Comparison of ENCODE assay signal across 8 mouse cellular contexts in the genomic region with DNA sequence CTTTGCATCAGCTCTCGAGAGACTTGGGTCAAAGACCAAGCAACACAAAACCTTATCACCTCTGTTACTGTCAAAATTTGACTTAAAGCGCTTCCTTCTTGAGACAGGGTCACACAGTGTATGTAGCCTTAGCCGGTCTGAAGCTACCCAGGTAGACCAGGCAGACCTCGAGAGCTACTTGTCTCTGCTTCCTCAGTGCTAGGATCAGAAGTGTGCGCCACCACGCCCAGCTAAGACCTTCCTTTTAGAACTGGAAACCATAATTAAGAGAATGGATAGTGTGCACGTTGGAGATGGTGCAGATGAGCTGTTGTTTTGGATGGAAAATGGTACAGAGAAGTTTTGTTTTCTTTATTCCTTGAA. TPM values are rescaled to one million over a fixed set of nuclear protein-coding genes. Genes with fewer than 3 reads are reported as not detected.
DNase-seq lines count a peak whose midpoint lies in the region; ATAC-seq and TF ChIP-seq lines count a peak whose summit lies in the region.

No protein-coding gene starts in this region.

- peak overlapping the region; percentile 87 for H3K27ac ChIP-seq in kidney, embryonic 14.5 days (ENCODE audit: low read depth, low read length)
- H3K27ac ChIP-seq in bone marrow macrophage, adult 2 months (ENCODE audit: insufficient read depth, low read depth, low read length): peak overlapping the region; percentile 83
- H3K27ac ChIP-seq in hindbrain, embryonic 11.5 days (ENCODE audit: low read depth, low read length): peak overlapping the region; percentile 88

- 5% methylated on average over 7 of the region's 7 CpGs for WGBS in kidney, embryonic 14.5 days
- WGBS in hindbrain, embryonic 11.5 days: 4% methylated on average over 7 of the region's 7 CpGs

- peaks cover 8% of the 10 kb centered on the region for H3K4me1 ChIP-seq in kidney, embryonic 14.5 days (ENCODE audit: control insufficient read depth, insufficient read depth, low read length)
- peaks cover 14% of the 10 kb centered on the region for H3K4me1 ChIP-seq in bone marrow macrophage, adult 2 months (ENCODE audit: control insufficient read depth, insufficient read depth, low read length)
- no peaks in the 10 kb centered on the region for H3K4me1 ChIP-seq in hindbrain, embryonic 11.5 days (replicated peaks; ENCODE audit: control insufficient read depth, insufficient read depth, low read length)

- no peak for DNase-seq in kidney, adult 18-20 months
- DNase-seq in hindbrain, embryonic 11.5 days (ENCODE audit: low spot score): no peak
- DNase-seq in spleen, postnatal 4 days (ENCODE audit: low spot score in 2 of 2): no peak
- DNase-seq in left cerebral cortex, postnatal 4 days: no peak
- DNase-seq in layer of hippocampus, postnatal 25 days (ENCODE audit: extremely low spot score in 1 of 2, low spot score in 1 of 2): no peak

- no peak for TF ChIP-seq CTCF in bone marrow macrophage, adult 2 months (IDR thresholded peaks at IDR 0.05; ENCODE audit: low read depth, low read length)

- no peaks in the 10 kb centered on the region for H3K36me3 ChIP-seq in kidney, embryonic 14.5 days (ENCODE audit: control insufficient read depth, insufficient read depth, low read length)
- H3K36me3 ChIP-seq in hindbrain, embryonic 11.5 days (ENCODE audit: control insufficient read depth, insufficient read depth, low read length): no peaks in the 10 kb centered on the region

- no peaks in the 10 kb centered on the region for H3K9me3 ChIP-seq in kidney, embryonic 14.5 days (ENCODE audit: control insufficient read depth, low read length)
- H3K9me3 ChIP-seq in hindbrain, embryonic 11.5 days (ENCODE audit: control insufficient read depth, low read length): no peaks in the 10 kb centered on the region

- H3K4me2 ChIP-seq in kidney, embryonic 14.5 days (replicated peaks; ENCODE audit: low read depth, low read length): peak overlapping the region; percentile 82
- H3K4me2 ChIP-seq in hindbrain, embryonic 11.5 days (replicated peaks; ENCODE audit: low read depth, low read length): peak overlapping the region; percentile 76

- peak overlapping the region; percentile 79 for H3K9ac ChIP-seq in kidney, embryonic 14.5 days (ENCODE audit: low read depth, low read length)
- H3K9ac ChIP-seq in hindbrain, embryonic 11.5 days (ENCODE audit: low read depth, low read length): peak overlapping the region; percentile 86

- H3K4me3 ChIP-seq in kidney, embryonic 14.5 days (ENCODE audit: low read length): peak overlapping the region; percentile 86
- H3K4me3 ChIP-seq in bone marrow macrophage, adult 2 months (ENCODE audit: insufficient read depth, low read length): peak overlapping the region; percentile 68
- H3K4me3 ChIP-seq in hindbrain, embryonic 11.5 days (ENCODE audit: low read depth, low read length): peak overlapping the region; percentile 80

- ATAC-seq in kidney, embryonic 14.5 days (ENCODE audit: low FRiP score, low TSS enrichment): peak; percentile 51
- ATAC-seq in hindbrain, embryonic 11.5 days (ENCODE audit: low FRiP score): peak; percentile 71
- ATAC-seq in megakaryocyte progenitor cell, adult 5-6 weeks (replicated peaks; ENCODE audit: poor library complexity): peak; percentile 56

- H3K27me3 ChIP-seq in kidney, embryonic 14.5 days (ENCODE audit: control insufficient read depth, insufficient read depth, low read length): no peaks in the 10 kb centered on the region
- H3K27me3 ChIP-seq in hindbrain, embryonic 11.5 days (ENCODE audit: control insufficient read depth, insufficient read depth, low read length): no peaks in the 10 kb centered on the region

- TF ChIP-seq POLR2A in bone marrow macrophage, adult 2 months (IDR thresholded peaks at IDR 0.05; ENCODE audit: borderline replicate concordance, low read depth, low read length): no peak

- intact Hi-C loops in left cerebral cortex, postnatal 4 days (cut with DNase I): loop anchor here (10.0 kb wide), 1 partner anchor 733 kb away; no protein-coding TSS in a partner anchor

RNA-seq across cellular contexts. Expression of a gene that starts 4.2 kb away (rescaled TPM):
- 20.5 and 23.3 TPM in 2 replicates for polyA plus RNA-seq in kidney, embryonic 14.5 days (2014; fragmentation: Nextera tagmentation; extraction: Ambion mirVana)
- polyA plus RNA-seq in bone marrow macrophage, adult 2 months (2012; ENCODE audit: insufficient read depth, insufficient read length, missing spikeins): 20.2 and 24.7 TPM in 2 replicates
- 19.1 and 20.8 TPM in 2 replicates for polyA plus RNA-seq in hindbrain, embryonic 11.5 days (2014; fragmentation: Nextera tagmentation; extraction: Ambion mirVana)
- 11.2 and 24.8 TPM in 2 replicates for total RNA-seq in megakaryocyte progenitor cell, adult 5-6 weeks (2015)
- total RNA-seq in megakaryocyte progenitor cell, adult 5-6 weeks (2017): 8.2 and 19.7 TPM in 2 replicates
- 10 to 100 TPM; 23.9 to 29.0 TPM for total RNA-seq in left cerebral cortex, postnatal 4 days (2021)
- 10 to 100 TPM; 72.7 to 79.0 TPM for total RNA-seq in layer of hippocampus, postnatal 25 days (2021)
